Mouse (Mus musculus) kidney, adult 2 months (tissue): ENCODE data around the gene Mif. TPM values are rescaled to one million over a fixed set of nuclear protein-coding genes. Genes with fewer than 3 reads are reported as not detected.

Source experiments
- DNase-seq: peaks from one replicate; pipeline ENCODE4 v3.0.0; 2021
- H3K27ac ChIP-seq: fragments of 200-500 bp; 2 replicates; pipeline ENCODE4 v1.5.1; 2012; ENCODE audit warnings: low read depth, low read length, control low read depth, inconsistent platforms; ENCODE audit not compliant: insufficient read depth
- H3K27me3 ChIP-seq: fragments of 200-500 bp; replicated peaks from 2 replicates; pipeline ENCODE4 v1.6.1; 2012; ENCODE audit warnings: mild to moderate bottlenecking, moderate library complexity, low read length, inconsistent platforms; ENCODE audit not compliant: control insufficient read depth, insufficient read depth
- H3K36me3 ChIP-seq: fragments of 200-500 bp; 2 replicates; pipeline ENCODE4 v1.6.1; 2012; ENCODE audit warnings: mild to moderate bottlenecking, moderate library complexity, low read length, inconsistent platforms; ENCODE audit not compliant: control insufficient read depth, insufficient read depth
- H3K4me1 ChIP-seq: fragments of 200-500 bp; 2 replicates; pipeline ENCODE4 v1.6.1; 2011; ENCODE audit warnings: low read length; ENCODE audit not compliant: control insufficient read depth, insufficient read depth
- H3K4me3 ChIP-seq: fragments of 200-500 bp; 2 replicates; pipeline ENCODE4 v1.5.1; 2011; ENCODE audit warnings: mild to moderate bottlenecking, low read depth, low read length, control low read depth; ENCODE audit not compliant: insufficient read depth
- CTCF ChIP-seq: fragments of 200-500 bp; conservative IDR thresholded peaks from 2 replicates; pipeline ENCODE4 v1.5.1; 2011; ENCODE audit warnings: low read depth, mild to moderate bottlenecking, control low read depth, low read length, moderate library complexity, mixed read lengths; ENCODE audit not compliant: insufficient read depth, insufficient read length
- POLR2A ChIP-seq: fragments of 200-500 bp; IDR thresholded peaks from one replicate; pipeline ENCODE4 v1.6.1; 2011; ENCODE audit warnings: low read depth, low read length, control low read depth
- WGBS: fragments of 180-500 bp; shearing (Covaris S2); methylation state at CpG from one replicate; pipeline ENCODE4 v1.1.7; 2018; 5-methylcytosine and 5-hydroxymethylcytosine counted together
- polyA plus RNA-seq: library from polyadenylated mRNA; depleted of rRNA; stranded (reverse); fragments of >200 nt; gene quantifications from 2 replicates; pipeline ENCODE4 v1.2.3, GENCODE M21; 2012; rRNA removed

Gene Mif
- polyA plus RNA-seq, 1 experiment, result 3,280 TPM

- no peaks in the 10 kb centered on the region for H3K4me1 ChIP-seq
- no peak overlapping the region for H3K4me3 ChIP-seq
- no peaks in the 10 kb centered on the region for H3K36me3 ChIP-seq
- TF ChIP-seq CTCF, result no peak
- TF ChIP-seq POLR2A, result no peak
- H3K27me3 ChIP-seq, result no peaks in the 10 kb centered on the region
- WGBS, result 69% methylated on average over 5 of the region's 5 CpGs
- no peak overlapping the region for H3K27ac ChIP-seq
- DNase-seq, result no peak
Measured at GRCm38 (mm10) chr10:75819882-75820281, 40.2 kb downstream of the Mif start.

GRCm38 (mm10) chr10:75818641-75819040 lies 41.4 kb downstream of the Mif start:
- Histone ChIP-seq H3K36me3 (no peaks in the 10 kb centered on the region), H3K27me3 (no peaks in the 10 kb centered on the region), H3K4me1 (no peaks in the 10 kb centered on the region), H3K27ac (no peak overlapping the region), H3K4me3 (no peak overlapping the region)
- TF ChIP-seq POLR2A, result no peak
- TF ChIP-seq CTCF, result 0 out of 2 replicates have a peak, but pooled peaks have one; percentile 23
- WGBS, result 67% methylated on average over 10 of the region's 10 CpGs
- no peak for DNase-seq

Other genes with a start within 250 kb of the Mif start
- 193 and 196 TPM in 2 replicates for gene Susd2, start 216.2 kb downstream of the Mif start, polyA plus RNA-seq
- 24.6 and 27.3 TPM in 2 replicates for gene Cabin1, start 95.9 kb downstream of the Mif start, polyA plus RNA-seq
- gene Ddt, start 86.8 kb downstream of the Mif start, polyA plus RNA-seq, result 408 and 410 TPM in 2 replicates
- gene Gm20441, start 79.3 kb downstream of the Mif start, polyA plus RNA-seq, result not detected in 2 replicates
- 97.4 and 108 TPM in 2 replicates for gene Gstt3, start 78.8 kb downstream of the Mif start, polyA plus RNA-seq
- 492 and 514 TPM in 2 replicates for gene Gstt1, start 61.7 kb downstream of the Mif start, polyA plus RNA-seq
- gene Gstt4, start 37.7 kb downstream of the Mif start, polyA plus RNA-seq, result 0.11 and 0.23 TPM in 2 replicates
- 1,054 and 1,473 TPM in 2 replicates for gene Gstt2, start 22.8 kb downstream of the Mif start, polyA plus RNA-seq
- 5.0 and 6.4 TPM in 2 replicates for gene Derl3, start 33.2 kb upstream of the Mif start, polyA plus RNA-seq
- 34.6 and 37.7 TPM in 2 replicates for gene Smarcb1, start 61.4 kb upstream of the Mif start, polyA plus RNA-seq
- gene Chchd10, start 72.9 kb upstream of the Mif start, polyA plus RNA-seq, result 1,587 and 1,621 TPM in 2 replicates
- 21.5 and 23.9 TPM in 2 replicates for gene Mmp11, start 76.3 kb upstream of the Mif start, polyA plus RNA-seq
- gene Gm867, start 80.4 kb upstream of the Mif start, polyA plus RNA-seq, result 1.3 and 1.4 TPM in 2 replicates
- gene Vpreb3, start 82.8 kb upstream of the Mif start, polyA plus RNA-seq, result 1.2 and 3.8 TPM in 2 replicates
- gene Gm5134, start 94.3 kb upstream of the Mif start, polyA plus RNA-seq, result 0.03 TPM in 1 of 2 replicates, not detected in the other
- 4.2 and 4.3 TPM in 2 replicates for gene Zfp280b, start 172.4 kb upstream of the Mif start, polyA plus RNA-seq